Mouse (Mus musculus) fat pad, adult 2 months (tissue): ENCODE data around the gene Cd300lf.

ENCODE experiments used
- DNase-seq: peaks from one replicate; pipeline ENCODE4 v3.0.0-alpha.2; 2011; ENCODE audit warnings: low read depth, low spot score; ENCODE audit errors: extremely low read depth

The Cd300lf gene

GRCm38 (mm10) chr11:115160883-115161577 lies 27.2 kb upstream of the Cd300lf start:
- no peak for DNase-seq

- DNase-seq: no peak
Measured at GRCm38 (mm10) chr11:115160016-115160797, 26.4 kb upstream of the Cd300lf start.

DNA sequence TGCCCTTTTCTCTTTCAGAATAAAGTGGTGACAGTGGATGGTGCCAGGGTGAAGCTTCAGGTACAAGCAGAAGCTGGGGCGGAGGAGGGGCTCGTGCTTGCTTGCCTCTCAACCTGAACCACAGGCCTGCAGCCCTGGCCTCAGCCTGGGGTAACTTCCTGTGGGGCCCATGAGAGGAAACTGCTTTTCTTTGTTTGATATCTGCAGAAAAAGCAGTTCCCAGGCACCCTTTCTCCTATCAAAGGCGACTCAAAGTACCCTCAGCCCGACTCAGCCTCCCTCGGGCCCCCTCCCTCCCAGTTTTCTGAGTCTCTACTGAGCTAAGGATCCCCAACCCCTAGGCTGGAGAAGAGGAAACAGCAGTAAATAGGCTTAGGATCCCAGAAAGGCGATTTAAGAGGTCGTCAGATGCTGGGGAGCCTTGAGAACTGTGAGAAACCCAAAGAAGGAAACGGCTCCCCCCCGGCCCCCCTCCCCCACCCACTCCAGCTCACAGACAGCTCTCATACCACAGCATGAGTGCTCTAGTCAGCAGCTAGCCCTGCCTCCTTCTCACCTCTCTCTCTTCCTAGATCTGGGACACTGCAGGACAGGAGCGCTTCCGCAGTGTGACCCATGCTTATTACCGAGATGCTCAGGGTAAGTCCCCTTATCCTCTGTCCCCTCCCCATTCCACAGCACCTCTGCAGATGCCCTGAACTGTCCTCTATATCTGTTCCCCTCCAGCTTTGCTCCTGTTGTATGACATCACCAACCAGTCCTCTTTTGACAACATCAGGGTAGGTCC lies 24.3 kb upstream of the Cd300lf start:
- DNase-seq: no peak

GRCm38 (mm10) chr11:115155053-115155634 lies 21.4 kb upstream of the Cd300lf start:
- DNase-seq: no peak

- no peak for DNase-seq
Measured at GRCm38 (mm10) chr11:115153699-115154292, 20.0 kb upstream of the Cd300lf start.

- DNase-seq: no peak
Measured at GRCm38 (mm10) chr11:115153088-115153487, 19.3 kb upstream of the Cd300lf start.

DNA sequence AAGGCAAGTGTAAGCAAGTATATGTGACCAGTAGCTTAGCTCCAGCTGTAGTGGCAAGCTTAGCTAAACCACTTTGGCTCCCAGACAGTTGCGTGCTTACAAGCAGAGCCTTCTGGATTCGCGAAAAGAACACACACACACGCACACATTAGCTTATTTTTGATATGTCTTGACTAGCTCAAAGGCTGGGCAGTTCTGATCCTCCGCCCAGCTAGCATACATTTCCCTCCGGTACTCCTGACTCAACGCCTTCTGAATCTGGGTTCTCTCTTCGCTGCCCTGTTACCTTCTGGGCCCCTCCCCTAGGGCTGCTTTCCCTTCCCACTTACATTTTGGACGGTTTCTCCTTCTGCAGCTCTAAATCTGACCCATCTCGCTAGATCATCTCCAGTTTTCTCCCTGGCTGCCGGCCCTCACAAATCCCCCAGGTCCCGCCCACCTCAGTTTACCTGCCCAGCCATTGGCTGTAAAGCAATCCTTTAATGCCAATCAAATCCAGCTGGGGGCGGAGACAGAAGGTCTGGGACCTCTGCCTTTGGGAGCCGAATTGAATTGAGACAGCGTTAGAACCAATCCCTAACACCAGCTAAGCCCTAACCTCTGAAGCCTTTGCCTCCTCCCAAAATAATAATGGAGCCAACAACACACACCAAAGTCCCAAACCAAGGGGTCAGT lies 18.1 kb upstream of the Cd300lf start:
- DNase-seq: no peak

DNA sequence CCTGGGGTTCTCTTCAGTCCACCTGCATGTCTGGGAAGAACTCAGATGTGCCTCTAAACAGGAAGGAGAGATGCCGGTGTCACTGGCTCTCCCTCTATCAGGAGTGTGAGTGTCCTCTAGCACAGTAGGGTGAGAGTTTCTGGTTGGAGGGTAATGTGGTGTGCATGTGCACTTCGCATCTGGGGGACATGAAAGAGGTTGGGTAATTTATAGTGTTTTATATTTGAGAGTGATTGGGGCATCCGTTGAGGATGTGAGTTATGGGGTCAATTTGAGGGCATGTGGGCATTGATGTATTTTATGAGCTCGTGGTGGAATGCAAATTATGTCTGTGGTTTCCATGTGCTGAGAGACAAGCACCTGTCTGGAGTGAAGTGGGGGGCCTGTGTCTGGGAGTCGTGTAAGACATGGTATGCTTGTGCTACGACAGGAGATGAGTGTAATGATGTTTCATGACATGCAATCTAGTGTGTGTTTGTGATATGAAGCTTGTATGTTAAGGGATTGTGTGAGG lies 17.0 kb upstream of the Cd300lf start:
- DNase-seq: no peak

- no peak for DNase-seq
Measured at GRCm38 (mm10) chr11:115147813-115148212, 14.0 kb upstream of the Cd300lf start.

GRCm38 (mm10) chr11:115141970-115142369 lies 8.2 kb upstream of the Cd300lf start:
- DNase-seq: no peak

GRCm38 (mm10) chr11:115138597-115139262 lies 4.9 kb upstream of the Cd300lf start:
- no peak for DNase-seq

DNA sequence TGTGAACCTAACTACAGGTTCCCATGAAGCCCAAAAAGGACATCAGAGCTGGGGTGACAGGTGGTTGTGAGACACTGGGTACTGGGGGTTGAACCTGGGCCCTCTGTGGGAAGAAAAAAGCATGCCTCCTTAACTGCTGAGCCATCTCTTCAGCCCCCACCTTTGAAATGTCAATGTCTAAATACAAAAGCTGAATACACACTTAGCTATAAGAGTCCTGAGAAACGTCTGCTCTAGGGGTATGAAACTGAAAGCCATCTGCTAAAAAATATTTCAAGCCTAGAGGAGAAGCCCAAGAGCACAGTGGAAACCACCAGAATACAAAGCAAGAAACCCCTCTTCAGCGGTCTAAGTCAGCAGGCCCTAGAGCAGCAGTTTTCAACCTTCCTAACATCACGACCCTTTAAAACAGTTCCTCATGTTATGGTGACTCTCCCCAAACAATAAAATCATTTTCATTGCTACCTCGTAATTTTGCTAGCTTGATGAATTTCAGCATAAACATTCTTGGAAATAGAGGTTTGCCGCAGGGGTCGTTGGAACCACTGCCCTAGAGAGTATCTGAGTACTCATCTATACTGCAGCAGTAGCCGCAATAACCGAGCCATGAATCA lies 1.9 kb downstream of the Cd300lf start:
- no peak for DNase-seq

GRCm38 (mm10) chr11:115129508-115130126 lies 4.2 kb downstream of the Cd300lf start:
- DNase-seq: no peak

- DNase-seq: no peak
Measured at GRCm38 (mm10) chr11:115128483-115128882, 5.3 kb downstream of the Cd300lf start.

DNA sequence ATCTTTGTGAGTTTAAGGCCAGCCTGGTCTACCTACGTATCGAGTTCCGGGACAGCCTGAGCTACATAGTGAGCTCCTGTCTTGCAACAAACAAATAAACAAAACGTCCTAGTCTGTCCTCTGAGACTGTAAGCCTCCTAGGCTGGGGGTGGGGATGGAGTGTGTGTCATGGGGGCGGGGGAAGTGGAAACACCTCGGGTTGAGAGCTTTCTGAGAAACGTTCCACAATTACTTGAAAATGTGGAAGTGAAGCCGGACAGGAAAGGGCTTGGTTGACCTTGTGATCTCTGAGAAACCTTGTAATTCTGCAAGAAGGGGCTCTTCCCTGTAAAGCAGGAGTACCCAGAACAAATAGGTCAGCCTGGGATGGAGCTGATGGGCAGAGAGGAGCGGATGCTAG lies 14.4 kb downstream of the Cd300lf start:
- no peak for DNase-seq

- no peak for DNase-seq
Measured at GRCm38 (mm10) chr11:115112196-115112595, 21.6 kb downstream of the Cd300lf start.

GRCm38 (mm10) chr11:115110271-115110670 lies 23.5 kb downstream of the Cd300lf start:
- no peak for DNase-seq

- no peak for DNase-seq
Measured at GRCm38 (mm10) chr11:115108176-115108575, 25.6 kb downstream of the Cd300lf start.
